Mouse (Mus musculus) E14TG2a.4 (cell line): ENCODE data around the gene Ifitm5.

Experiments
- CTCF ChIP-seq: conservative IDR thresholded peaks from 2 replicates; pipeline ENCODE4 v1.5.1; 2014; ENCODE audit warnings: low read length
- POU5F1 ChIP-seq: IDR thresholded peaks from 2 replicates; pipeline ENCODE4 v1.6.1; 2014; ENCODE audit warnings: low read length, borderline replicate concordance

DNA sequence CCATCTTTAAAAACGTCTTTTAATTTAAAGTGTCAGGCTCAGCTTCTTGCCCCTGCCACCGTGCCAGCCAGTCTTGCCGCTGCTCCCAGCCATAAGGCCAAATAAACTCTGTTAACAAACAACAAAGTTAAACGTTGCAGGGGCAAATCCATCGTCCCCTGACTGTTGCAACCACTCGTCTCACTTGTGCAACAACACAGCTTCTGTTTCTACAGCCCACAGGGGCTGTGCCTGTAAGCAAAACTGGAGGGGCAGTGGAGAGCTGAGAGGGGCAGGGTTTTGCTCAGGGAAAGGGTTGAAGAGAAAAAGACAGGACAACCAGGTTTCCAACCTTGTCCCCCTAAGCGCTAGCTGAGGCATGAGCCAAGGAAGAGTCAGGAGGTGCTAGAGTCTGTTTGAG is 41.9 kb downstream of the Ifitm5 start:
- no peak for TF ChIP-seq CTCF
- no peak for TF ChIP-seq POU5F1
